Mouse (Mus musculus) ovary, adult 10 weeks (tissue): ENCODE data around the gene Oog2. TPM values are rescaled to one million over a fixed set of nuclear protein-coding genes. Genes with fewer than 3 reads are reported as not detected.

ENCODE experiments used
- polyA plus RNA-seq: library from polyadenylated mRNA; stranded (reverse); fragments of 350-450 nt; fragmentation: Illumina TruSeq; extraction: RNeasy Lipid Tissue Mini Kit (QIAGEN cat#74804); gene quantifications from one replicate; pipeline ENCODE4 v1.2.3, GENCODE M21; 2014

Oog2 gene
- polyA plus RNA-seq: 25.4 TPM

GRCm38 (mm10) chr4:144190419-144190818, at the start of gene Oog2:
Oog2 (plus strand) TSS chr4:144190719.

DNA sequence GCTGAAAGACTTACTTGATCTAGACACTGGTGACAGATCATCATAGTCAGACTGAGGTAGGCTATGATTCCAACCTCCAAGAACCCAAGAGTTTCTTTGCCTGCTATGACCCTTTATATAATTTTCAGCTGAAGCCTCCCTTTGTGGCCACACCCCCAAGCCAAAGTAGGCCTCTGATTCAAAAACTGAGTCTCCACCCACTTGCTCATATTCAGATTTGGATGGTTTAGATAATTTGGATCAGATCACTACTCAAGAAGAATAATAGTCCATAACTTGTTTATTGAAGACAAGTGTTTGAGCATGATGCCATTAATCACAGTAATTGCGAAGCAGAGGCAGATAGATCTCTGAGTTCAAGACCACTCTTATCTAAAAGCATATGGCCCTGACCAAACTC, 28.0 kb upstream of the Oog2 start, which contains the start of gene Oog3:
Gene Oog3 (minus strand): TSS at position 101 of the 400 bp plus-strand sequence.

GRCm38 (mm10) chr4:144213218-144213617, 22.7 kb downstream of the Oog2 start, which contains the start of gene C87977:
C87977 (minus strand) TSS chr4:144213318.

Other genes starting within 250 kb of the Oog2 start
- not detected for gene Pramef25, start 239.7 kb upstream of the Oog2 start, polyA plus RNA-seq
- not detected for gene Gm13101, start 223.8 kb upstream of the Oog2 start, polyA plus RNA-seq
- gene Pramef17, start 196.3 kb upstream of the Oog2 start, polyA plus RNA-seq: 0.94 TPM
- gene Pramel4, start 131.6 kb upstream of the Oog2 start, polyA plus RNA-seq: 0.31 TPM
- not detected for gene Gm13102, start 84.2 kb upstream of the Oog2 start, polyA plus RNA-seq
- 78.5 TPM for gene Oog3, start 28.1 kb upstream of the Oog2 start, polyA plus RNA-seq
- gene C87977, start 22.6 kb downstream of the Oog2 start, polyA plus RNA-seq: 47.8 TPM
- not detected for gene Pramel5, start 89.8 kb downstream of the Oog2 start, polyA plus RNA-seq
- gene Gm13128, start 139.5 kb downstream of the Oog2 start, polyA plus RNA-seq: not detected
- gene Gm13119, start 167.2 kb downstream of the Oog2 start, polyA plus RNA-seq: not detected
- 5.3 TPM for gene Pramef20, start 187.2 kb downstream of the Oog2 start, polyA plus RNA-seq
- 16.2 TPM for gene Pramef12, start 217.7 kb downstream of the Oog2 start, polyA plus RNA-seq
- gene 1700012P22Rik, start 248.1 kb downstream of the Oog2 start, polyA plus RNA-seq: not detected